Comparison of ENCODE assay signal across 15 mouse cellular contexts in the genomic region with DNA sequence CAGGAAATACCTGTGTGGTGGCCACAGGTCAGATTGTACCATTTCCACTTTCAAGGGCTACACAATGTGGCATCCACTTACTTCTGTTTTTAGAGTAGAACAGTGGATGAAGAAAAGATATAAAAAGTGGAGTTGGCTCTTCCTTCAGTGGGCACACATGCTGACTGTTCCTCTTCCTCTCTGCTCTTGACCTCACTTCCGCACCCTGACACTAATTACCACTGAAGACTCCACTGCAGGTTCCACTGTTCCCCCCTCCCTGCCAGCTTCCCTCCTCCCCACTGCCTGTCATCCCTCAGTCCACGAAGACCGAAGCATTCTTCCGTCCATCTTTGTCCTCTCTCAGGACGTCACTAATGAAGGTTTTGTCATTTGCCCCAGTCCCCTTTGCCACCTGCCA.
"Had no signal": no experiment of that assay in that cellular context is flagged by ENCODE, and none has a peak within 500 bp of the region (broad histone marks: within the 10 kb centered on the region; RNA-seq: fewer than 3 reads in every experiment).

No protein-coding gene starts in this region.

- ATAC-seq: hindbrain, embryonic 16.5 days; inflammation-experienced regulatory T-cells, adult 6 months; intestine, embryonic 15.5 days; intestine, postnatal 0 days had no signal

- DNase-seq: gastrocnemius, postnatal 14 days; gastrocnemius, postnatal 36 days; heart, adult 18-20 months; heart, postnatal 14 days; heart, postnatal 36 days; kidney, adult 18-20 months; kidney, adult 8-10 months; kidney, postnatal 10 days; kidney, postnatal 25 days; kidney, postnatal 4 days; liver had no signal
